Mouse (Mus musculus) spleen, postnatal 14 days (tissue): ENCODE results near the gene Gm17606.

ENCODE experiments used
- DNase-seq, 2 experiments: peaks; one replicate each; pipeline ENCODE4 v3.0.0; 2021 to 2022; ENCODE audit warnings: low spot score in 2 of 2

Gene Gm17606

GRCm38 (mm10) chr14:54660009-54660408 is 19.3 kb downstream of the Gm17606 start:
- DNase-seq = no peak

GRCm38 (mm10) chr14:54664477-54665222 is 23.9 kb downstream of the Gm17606 start:
- DNase-seq = no peak

- peak; percentile 35 to 60 for DNase-seq
Observed at GRCm38 (mm10) chr14:54669381-54669780, 28.6 kb downstream of the Gm17606 start.

- DNase-seq = no peak
Observed at GRCm38 (mm10) chr14:54674317-54674716, 33.6 kb downstream of the Gm17606 start.

GRCm38 (mm10) chr14:54676290-54676689 is 35.5 kb downstream of the Gm17606 start:
- DNase-seq = no peak

GRCm38 (mm10) chr14:54678657-54679304 is 38.0 kb downstream of the Gm17606 start:
- DNase-seq = no peak

GRCm38 (mm10) chr14:54682396-54682795 is 41.6 kb downstream of the Gm17606 start:
- DNase-seq = no peak

- no peak for DNase-seq
Observed at GRCm38 (mm10) chr14:54685471-54685870, 44.7 kb downstream of the Gm17606 start.

- peak; percentile 70 to 76 for DNase-seq
Observed at GRCm38 (mm10) chr14:54686063-54686521, 45.3 kb downstream of the Gm17606 start, which contains the start of gene 1700123O20Rik. Gene 1700123O20Rik (plus strand): TSS chr14:54686216.

GRCm38 (mm10) chr14:54686522-54687143 is 45.9 kb downstream of the Gm17606 start, which contains the start of gene Acin1:
Gene Acin1 (minus strand): TSS chr14:54686931.
- DNase-seq = peak; percentile 100

GRCm38 (mm10) chr14:54687251-54687650 is 46.5 kb downstream of the Gm17606 start:
- no peak for DNase-seq

- no peak for DNase-seq
Observed at GRCm38 (mm10) chr14:54695042-54695441, 54.3 kb downstream of the Gm17606 start.

- DNase-seq = no peak
Observed at GRCm38 (mm10) chr14:54696752-54697151, 56.0 kb downstream of the Gm17606 start.
